Mouse (Mus musculus) G1E (cell line): ENCODE data around the gene Mpv17l.

Experiments used
- CTCF ChIP-seq: IDR thresholded peaks from 2 replicates; pipeline ENCODE4 v1.5.1; 2012; ENCODE audit warnings: low read depth, low read length, inconsistent platforms, mixed read lengths
- GATA1 ChIP-seq: IDR thresholded peaks from 2 replicates; pipeline ENCODE4 v1.6.1; 2012; ENCODE audit warnings: borderline replicate concordance, low read length, inconsistent platforms, mixed read lengths
- GATA2 ChIP-seq: IDR thresholded peaks from 2 replicates; pipeline ENCODE4 v1.6.1; 2012; ENCODE audit warnings: low read depth, low read length, inconsistent platforms, borderline replicate concordance
- POLR2AphosphoS5 ChIP-seq: IDR thresholded peaks from 2 replicates; pipeline ENCODE4 v1.6.1; 2012; ENCODE audit warnings: low read depth, low read length, inconsistent platforms; ENCODE audit not compliant: insufficient replicate concordance
- TAL1 ChIP-seq: conservative IDR thresholded peaks from 2 replicates; pipeline ENCODE4 v1.6.1; 2012; ENCODE audit warnings: low read depth, low read length, inconsistent platforms, mixed read lengths

GRCm38 (mm10) chr16:13896357-13896756, 6.6 kb upstream of the Mpv17l start:
- TF ChIP-seq CTCF (no peak), GATA2 (no peak), TAL1 (no peak), POLR2AphosphoS5 (no peak), GATA1 (no peak)
